In the genomic region with DNA sequence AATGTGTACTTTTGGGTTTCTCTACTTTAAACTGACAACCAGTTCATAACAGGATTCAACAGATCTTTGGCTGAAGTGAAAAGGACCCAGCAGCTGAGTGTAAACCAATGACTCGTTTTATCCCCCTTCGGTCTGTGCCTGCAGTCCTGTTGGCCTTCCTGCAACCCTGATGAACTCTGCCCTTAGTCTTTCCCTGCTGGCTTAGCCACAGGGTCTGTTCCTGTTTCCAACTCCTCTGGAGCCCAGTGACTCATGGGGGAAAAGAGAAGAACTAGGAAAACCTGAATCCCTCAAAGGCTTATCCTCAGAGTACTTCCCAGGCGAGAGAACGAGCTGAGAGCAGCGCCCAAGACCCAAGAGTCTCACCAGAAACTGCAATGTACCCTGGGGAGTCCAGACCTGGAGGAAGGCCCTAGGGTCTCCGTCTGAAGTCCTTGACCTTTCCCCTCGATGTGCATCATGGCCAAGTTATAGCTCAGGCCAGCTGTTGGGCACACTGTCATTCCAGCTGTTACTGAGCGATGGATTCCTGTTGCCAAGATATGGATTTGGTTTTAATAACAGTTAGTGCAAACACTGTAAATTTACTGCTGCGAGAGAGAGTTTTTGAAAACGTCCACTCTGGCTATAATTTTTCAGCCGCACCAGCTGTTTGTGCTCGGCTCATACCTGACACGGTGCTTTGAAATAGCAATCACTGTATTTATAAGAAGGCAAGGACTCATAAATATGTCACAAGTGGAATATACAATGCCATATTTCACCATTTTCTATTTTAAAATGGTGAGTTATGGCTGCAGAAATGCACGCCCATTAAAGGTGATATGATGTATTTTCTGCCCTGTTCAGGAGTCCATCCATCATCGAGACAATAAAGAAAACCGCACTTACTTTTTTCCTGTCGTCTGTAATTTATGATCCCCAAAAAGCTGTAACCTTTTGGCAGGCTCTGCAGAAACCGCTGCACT, we compare ENCODE assay signal across 12 mouse cellular contexts.
DNase-seq lines count a peak whose midpoint lies in the region; ATAC-seq and TF ChIP-seq lines count a peak whose summit lies in the region.
"Had no signal": no experiment of that assay in that cellular context is flagged by ENCODE, and none has a peak within 500 bp of the region (broad histone marks: within the 10 kb centered on the region; RNA-seq: fewer than 3 reads in every experiment).

No protein-coding gene starts in this region.

- no peaks in the 10 kb centered on the region for H3K9me3 ChIP-seq in kidney, embryonic 16.5 days (ENCODE audit: low read length)
- H3K9me3 ChIP-seq in midbrain, embryonic 15.5 days = no peaks in the 10 kb centered on the region
- H3K9me3 ChIP-seq: heart, embryonic 15.5 days had no signal

- H3K27me3 ChIP-seq in kidney, embryonic 16.5 days (ENCODE audit: insufficient read depth, low read length) = peaks cover 5% of the 10 kb centered on the region; the same call in 1 of the 2 replicates
- H3K27me3 ChIP-seq in myocyte (ENCODE audit: control insufficient read depth, insufficient read depth, insufficient read length) = no peaks in the 10 kb centered on the region
- no peaks in the 10 kb centered on the region for H3K27me3 ChIP-seq in midbrain, embryonic 15.5 days (replicated peaks)
- H3K27me3 ChIP-seq: heart, embryonic 15.5 days had no signal

- DNase-seq in adrenal gland, postnatal 14 days = peak; percentile 22
- no peak for DNase-seq in adrenal gland, adult 8-10 months
- DNase-seq in kidney, adult 9 months = no peak
- peak; percentile 51 for DNase-seq in adipocyte (ENCODE audit: low spot score)
- DNase-seq in left cerebral cortex, adult 18-20 months (ENCODE audit: low spot score in 2 of 2) = no peak
- DNase-seq: B cell, adult 2 months; gastrocnemius, postnatal 10 days had no signal

- no peaks in the 10 kb centered on the region for H3K79me2 ChIP-seq in myocyte (ENCODE audit: control insufficient read depth, insufficient read depth)

- H3K9ac ChIP-seq in kidney, embryonic 16.5 days (replicated peaks; ENCODE audit: low read length) = no peak overlapping the region
- H3K9ac ChIP-seq in midbrain, embryonic 15.5 days = no peak overlapping the region
- H3K9ac ChIP-seq: heart, embryonic 15.5 days had no signal

- no peak overlapping the region for H3K4me2 ChIP-seq in kidney, embryonic 16.5 days (replicated peaks; ENCODE audit: low read depth, low read length)
- H3K4me2 ChIP-seq in myocyte (ENCODE audit: low read depth) = no peak overlapping the region
- H3K4me2 ChIP-seq in midbrain, embryonic 15.5 days = no peak overlapping the region
- H3K4me2 ChIP-seq: heart, embryonic 15.5 days had no signal

- H3K4me1 ChIP-seq in kidney, embryonic 16.5 days (ENCODE audit: insufficient read depth, low read length) = peaks cover 2% of the 10 kb centered on the region; the same call in 1 of the 2 replicates
- no peaks in the 10 kb centered on the region for H3K4me1 ChIP-seq in midbrain, embryonic 15.5 days
- H3K4me1 ChIP-seq: heart, embryonic 15.5 days had no signal

- no peak overlapping the region for H3K4me3 ChIP-seq in kidney, embryonic 16.5 days (ENCODE audit: low read length)
- no peak overlapping the region for H3K4me3 ChIP-seq in myocyte
- no peak overlapping the region for H3K4me3 ChIP-seq in midbrain, embryonic 15.5 days
- H3K4me3 ChIP-seq: heart, embryonic 15.5 days had no signal

- H3K36me3 ChIP-seq in kidney, embryonic 16.5 days (ENCODE audit: insufficient read depth, low read length) = no peaks in the 10 kb centered on the region
- H3K36me3 ChIP-seq in myocyte (ENCODE audit: control insufficient read depth, insufficient read depth) = no peaks in the 10 kb centered on the region
- H3K36me3 ChIP-seq in midbrain, embryonic 15.5 days (replicated peaks) = no peaks in the 10 kb centered on the region
- H3K36me3 ChIP-seq: heart, embryonic 15.5 days had no signal

- no peak for TF ChIP-seq POLR2A in myocyte (IDR thresholded peaks at IDR 0.05; ENCODE audit: insufficient read length, low read depth)

- ATAC-seq in kidney, embryonic 16.5 days (ENCODE audit: low FRiP score, low TSS enrichment) = peak; percentile 71; the same call in 1 of the 2 replicates
- no peak for ATAC-seq in midbrain, embryonic 15.5 days (replicated peaks)
- ATAC-seq: hindbrain, postnatal 0 days had no signal

- H3ac ChIP-seq in myocyte (ENCODE audit: control insufficient read depth, insufficient read length) = no peak overlapping the region

- no peak overlapping the region for H3K27ac ChIP-seq in kidney, embryonic 16.5 days (ENCODE audit: low read length)
- H3K27ac ChIP-seq in midbrain, embryonic 15.5 days = no peak overlapping the region
- H3K27ac ChIP-seq: heart, embryonic 15.5 days; hindbrain, postnatal 0 days had no signal

- 34% methylated on average over 18 of the region's 18 CpGs for WGBS in kidney, embryonic 16.5 days
- 84% methylated on average over 18 of the region's 18 CpGs for WGBS in midbrain, embryonic 15.5 days

TF ChIP-seq in myocyte, 11 proteins besides CTCF, POLR2A, EP300 and RAD21:
- TF ChIP-seq MYOD1 (IDR thresholded peaks at IDR 0.05; ENCODE audit: control insufficient read depth in 1 of 3, insufficient read length in 2 of 3, low read depth in 2 of 3) (peak in 2 of 3 experiments; percentile 18 to 52), TCF12 (IDR thresholded peaks at IDR 0.05; ENCODE audit: insufficient read depth, poor library complexity, severe bottlenecking) (no peak), CEBPB (IDR thresholded peaks at IDR 0.05; ENCODE audit: insufficient read depth, poor library complexity, severe bottlenecking) (no peak)

Comparison
In these comparisons a context has a peak if more than half of its experiments do, and no peak if none do; other contexts are left out.
1. DNase-seq: peak in adrenal gland, postnatal 14 days (single experiment) and adipocyte (single experiment); none in adrenal gland, adult 8-10 months (single experiment), kidney, adult 9 months (single experiment) and left cerebral cortex, adult 18-20 months (0 of 2).